Comparison of ENCODE assay signal across 16 mouse cellular contexts in the genomic region with DNA sequence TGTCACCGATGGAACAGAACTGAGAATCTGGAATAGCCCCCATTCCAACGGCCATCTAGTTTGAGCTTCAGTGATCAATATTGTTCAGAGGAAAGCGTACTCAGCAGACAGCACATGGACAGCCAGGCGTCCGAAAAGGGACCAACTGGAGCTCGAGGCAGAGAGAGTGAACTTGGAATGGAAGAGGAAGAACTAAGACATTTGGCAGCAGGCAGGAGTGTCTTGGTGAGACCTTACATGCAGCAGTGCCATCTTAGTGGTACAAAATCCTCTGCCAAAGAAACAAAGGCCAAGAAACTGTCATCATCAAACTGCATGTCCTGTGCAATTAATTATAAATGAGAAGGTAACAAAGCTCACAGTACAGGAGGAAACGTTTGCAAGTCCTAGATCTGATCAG. TPM values are rescaled to one million over a fixed set of nuclear protein-coding genes. Genes with fewer than 3 reads are reported as not detected.
DNase-seq lines count a peak whose midpoint lies in the region; ATAC-seq and TF ChIP-seq lines count a peak whose summit lies in the region.
"Had no signal": no experiment of that assay in that cellular context is flagged by ENCODE, and none has a peak within 500 bp of the region (broad histone marks: within the 10 kb centered on the region; RNA-seq: fewer than 3 reads in every experiment).

No protein-coding gene starts in this region.

- TF ChIP-seq CTCF in small intestine, adult 2 months (IDR thresholded peaks at IDR 0.05; ENCODE audit: extremely low read depth, insufficient read length, insufficient replicate concordance, low read depth, low read length): no peak

- no peak overlapping the region for H3K9ac ChIP-seq in intestine, embryonic 16.5 days (ENCODE audit: low read depth, low read length)
- no peak overlapping the region for H3K9ac ChIP-seq in intestine, embryonic 15.5 days
- H3K9ac ChIP-seq in lung, embryonic 16.5 days (ENCODE audit: low read length): 0 out of 2 replicates have a peak overlapping the region, but pooled peaks have one; percentile 4
- H3K9ac ChIP-seq in stomach, embryonic 15.5 days: no peak overlapping the region
- H3K9ac ChIP-seq: embryonic facial prominence, embryonic 12.5 days; forebrain, embryonic 15.5 days; heart, embryonic 12.5 days had no signal

- no peak for DNase-seq in lung, postnatal 10 days
- no peak for DNase-seq in testis, postnatal 14 days (ENCODE audit: low spot score)
- no peak for DNase-seq in ovary, postnatal 14 days (ENCODE audit: low spot score)
- DNase-seq: adrenal gland, adult 8-10 months; adrenal gland, postnatal 36 days; cerebellum, adult 2 months; cerebellum, postnatal 25 days; gastrocnemius, postnatal 14 days had no signal

- H3K27me3 ChIP-seq in intestine, embryonic 16.5 days (replicated peaks; ENCODE audit: control insufficient read depth, insufficient read depth, low read length): no peaks in the 10 kb centered on the region
- H3K27me3 ChIP-seq in intestine, embryonic 15.5 days (replicated peaks): no peaks in the 10 kb centered on the region
- H3K27me3 ChIP-seq in lung, embryonic 16.5 days (ENCODE audit: control insufficient read depth, insufficient read depth, low read depth, low read length): no peaks in the 10 kb centered on the region
- no peaks in the 10 kb centered on the region for H3K27me3 ChIP-seq in small intestine, adult 2 months (ENCODE audit: control insufficient read depth, insufficient read depth, low read length)
- H3K27me3 ChIP-seq in stomach, embryonic 15.5 days (replicated peaks): no peaks in the 10 kb centered on the region
- H3K27me3 ChIP-seq: embryonic facial prominence, embryonic 12.5 days; forebrain, embryonic 15.5 days; heart, embryonic 12.5 days had no signal

- no peaks in the 10 kb centered on the region for H3K36me3 ChIP-seq in intestine, embryonic 16.5 days (ENCODE audit: control insufficient read depth, insufficient read depth, low read length)
- H3K36me3 ChIP-seq in intestine, embryonic 15.5 days: no peaks in the 10 kb centered on the region
- no peaks in the 10 kb centered on the region for H3K36me3 ChIP-seq in lung, embryonic 16.5 days (ENCODE audit: control insufficient read depth, insufficient read depth, low read length)
- H3K36me3 ChIP-seq in small intestine, adult 2 months (ENCODE audit: control insufficient read depth, insufficient read depth, low read length): no peaks in the 10 kb centered on the region
- H3K36me3 ChIP-seq in stomach, embryonic 15.5 days: no peaks in the 10 kb centered on the region
- H3K36me3 ChIP-seq: embryonic facial prominence, embryonic 12.5 days; forebrain, embryonic 15.5 days; heart, embryonic 12.5 days had no signal

- 78% methylated on average over 7 of the region's 7 CpGs for WGBS in intestine, embryonic 16.5 days
- WGBS in intestine, embryonic 15.5 days: 80% methylated on average over 7 of the region's 7 CpGs
- 78% methylated on average over 7 of the region's 7 CpGs for WGBS in lung, embryonic 16.5 days
- 72% methylated on average over 7 of the region's 7 CpGs for WGBS in small intestine, adult 2 months
- WGBS in stomach, embryonic 15.5 days: 74% methylated on average over 7 of the region's 7 CpGs

- H3K27ac ChIP-seq in intestine, embryonic 16.5 days (ENCODE audit: low read length): 0 out of 2 replicates have a peak overlapping the region, but pooled peaks have one; percentile 30
- no peak overlapping the region for H3K27ac ChIP-seq in intestine, embryonic 15.5 days
- H3K27ac ChIP-seq in lung, embryonic 16.5 days (ENCODE audit: low read length): peak overlapping the region; percentile 61
- peak overlapping the region; percentile 95 for H3K27ac ChIP-seq in small intestine, adult 2 months (ENCODE audit: insufficient read depth, low read depth, low read length)
- peak overlapping the region; percentile 76; the same call in 1 of the 2 replicates for H3K27ac ChIP-seq in stomach, embryonic 15.5 days
- H3K27ac ChIP-seq: embryonic facial prominence, embryonic 12.5 days; forebrain, embryonic 15.5 days had no signal

- no peak for TF ChIP-seq POLR2A in small intestine, adult 2 months (IDR thresholded peaks at IDR 0.05; ENCODE audit: low read depth, low read length)

- no peak overlapping the region for H3K4me2 ChIP-seq in intestine, embryonic 16.5 days (ENCODE audit: low read depth, low read length)
- H3K4me2 ChIP-seq in intestine, embryonic 15.5 days (replicated peaks): no peak overlapping the region
- no peak overlapping the region for H3K4me2 ChIP-seq in lung, embryonic 16.5 days (ENCODE audit: low read depth, low read length)
- H3K4me2 ChIP-seq in stomach, embryonic 15.5 days: no peak overlapping the region
- H3K4me2 ChIP-seq: embryonic facial prominence, embryonic 12.5 days; forebrain, embryonic 15.5 days; heart, embryonic 12.5 days had no signal

- ATAC-seq in intestine, embryonic 16.5 days: no peak
- ATAC-seq in intestine, embryonic 15.5 days: no peak
- ATAC-seq in lung, embryonic 16.5 days (ENCODE audit: low read depth): no peak
- ATAC-seq in stomach, embryonic 15.5 days (ENCODE audit: insufficient read depth, low FRiP score, low read depth): no peak
- ATAC-seq: forebrain, embryonic 15.5 days had no signal

- H3K4me1 ChIP-seq in intestine, embryonic 16.5 days (ENCODE audit: control insufficient read depth, insufficient read depth, low read length): peaks cover 24% of the 10 kb centered on the region
- H3K4me1 ChIP-seq in intestine, embryonic 15.5 days (replicated peaks): peaks cover 38% of the 10 kb centered on the region
- peaks cover 31% of the 10 kb centered on the region for H3K4me1 ChIP-seq in lung, embryonic 16.5 days (replicated peaks; ENCODE audit: control insufficient read depth, insufficient read depth, low read length)
- peaks cover 30% of the 10 kb centered on the region for H3K4me1 ChIP-seq in small intestine, adult 2 months (ENCODE audit: control insufficient read depth, insufficient read depth, insufficient read length, low read length)
- peaks cover 18% of the 10 kb centered on the region; the same call in 1 of the 2 replicates for H3K4me1 ChIP-seq in stomach, embryonic 15.5 days

- H3K9me3 ChIP-seq in intestine, embryonic 16.5 days (ENCODE audit: control insufficient read depth, low read length): no peaks in the 10 kb centered on the region
- no peaks in the 10 kb centered on the region for H3K9me3 ChIP-seq in intestine, embryonic 15.5 days
- no peaks in the 10 kb centered on the region for H3K9me3 ChIP-seq in lung, embryonic 16.5 days (ENCODE audit: control insufficient read depth, low read length)
- H3K9me3 ChIP-seq in stomach, embryonic 15.5 days: no peaks in the 10 kb centered on the region
- H3K9me3 ChIP-seq: embryonic facial prominence, embryonic 12.5 days; forebrain, embryonic 15.5 days; heart, embryonic 12.5 days had no signal

- H3K4me3 ChIP-seq in intestine, embryonic 16.5 days (ENCODE audit: low read length): no peak overlapping the region
- no peak overlapping the region for H3K4me3 ChIP-seq in intestine, embryonic 15.5 days (replicated peaks)
- H3K4me3 ChIP-seq in lung, embryonic 16.5 days (ENCODE audit: low read length): no peak overlapping the region
- H3K4me3 ChIP-seq in small intestine, adult 2 months (ENCODE audit: low read depth, low read length): no peak overlapping the region
- no peak overlapping the region for H3K4me3 ChIP-seq in stomach, embryonic 15.5 days (replicated peaks)
- H3K4me3 ChIP-seq: embryonic facial prominence, embryonic 12.5 days; forebrain, embryonic 15.5 days; heart, embryonic 12.5 days had no signal

RNA-seq across cellular contexts. Expression of a gene that starts 19.2 kb away (rescaled TPM):
- 25.6 and 28.3 TPM in 2 replicates for polyA plus RNA-seq in intestine, embryonic 16.5 days (2015; fragmentation: Nextera tagmentation; extraction: Ambion mirVana)
- polyA plus RNA-seq in intestine, embryonic 15.5 days (2015; fragmentation: Nextera tagmentation; extraction: Ambion mirVana): 33.0 and 43.9 TPM in 2 replicates
- 29.1 and 33.8 TPM in 2 replicates for polyA plus RNA-seq in lung, embryonic 16.5 days (2015; fragmentation: Nextera tagmentation; extraction: Ambion mirVana)
- polyA plus RNA-seq in small intestine, adult 2 months (2012; rRNA removed): 30.0 and 44.2 TPM in 2 replicates
- polyA plus RNA-seq in stomach, embryonic 15.5 days (2015; fragmentation: Nextera tagmentation; extraction: Ambion mirVana): 55.9 and 56.3 TPM in 2 replicates
